Mouse (Mus musculus): Measurements from ENCODE around the gene Gm4763.
"Not testable (repeated sequence)": the region's sequence is repeated elsewhere in the genome, so short reads cannot be mapped to it uniquely, and the experiment has no call there.

The Gm4763 gene

GRCm38 (mm10) chr7:24726808-24727207 is at the start of gene Gm4763:
Gene Gm4763, minus strand, starts transcription at chr7:24726908.
- not testable (repeated sequence) for DNase-seq (ENCODE audit: low read depth, low spot score)

GRCm38 (mm10) chr7:24776145-24776544 is 49.4 kb upstream of the Gm4763 start:
- DNase-seq (ENCODE audit: low read depth, low spot score) = no peak

GRCm38 (mm10) chr7:24773942-24774535 is 47.3 kb upstream of the Gm4763 start:
- no peak for DNase-seq (ENCODE audit: low read depth, low spot score)

- no peak for DNase-seq (ENCODE audit: low read depth, low spot score)
These were observed 44.7 kb upstream of the Gm4763 start for GRCm38 (mm10) chr7:24771361-24771760.

GRCm38 (mm10) chr7:24762574-24762973 is 35.9 kb upstream of the Gm4763 start:
- no peak for DNase-seq (ENCODE audit: low read depth, low spot score)

GRCm38 (mm10) chr7:24761161-24761560 is 34.5 kb upstream of the Gm4763 start:
- DNase-seq (ENCODE audit: low read depth, low spot score) = no peak

- no peak for DNase-seq (ENCODE audit: low read depth, low spot score)
These were observed 33.5 kb upstream of the Gm4763 start, which contains the start of gene Cd177 for GRCm38 (mm10) chr7:24760211-24760610. Gene Cd177, minus strand, starts transcription at chr7:24760311.

GRCm38 (mm10) chr7:24758520-24758919 is 31.8 kb upstream of the Gm4763 start:
- no peak for DNase-seq (ENCODE audit: low read depth, low spot score)

GRCm38 (mm10) chr7:24753476-24753875 is 26.8 kb upstream of the Gm4763 start:
- no peak for DNase-seq (ENCODE audit: low read depth, low spot score)

GRCm38 (mm10) chr7:24751610-24752009 is 24.9 kb upstream of the Gm4763 start:
- DNase-seq (ENCODE audit: low read depth, low spot score) = no peak

GRCm38 (mm10) chr7:24750695-24751094 is 24.0 kb upstream of the Gm4763 start:
- DNase-seq (ENCODE audit: low read depth, low spot score) = no peak

- DNase-seq (ENCODE audit: low read depth, low spot score) = no peak
These were observed 9.4 kb upstream of the Gm4763 start for GRCm38 (mm10) chr7:24735970-24736670.

GRCm38 (mm10) chr7:24715039-24715438 is 11.7 kb downstream of the Gm4763 start:
- no peak for DNase-seq (ENCODE audit: low read depth, low spot score)

- DNase-seq (ENCODE audit: low read depth, low spot score) = no peak
These were observed 17.8 kb downstream of the Gm4763 start, which contains the start of gene BC049730 for GRCm38 (mm10) chr7:24708832-24709292. Gene BC049730, plus strand, starts transcription at chr7:24709242.

GRCm38 (mm10) chr7:24702841-24703240 is 23.9 kb downstream of the Gm4763 start:
- DNase-seq (ENCODE audit: low read depth, low spot score) = not testable (repeated sequence)

GRCm38 (mm10) chr7:24697891-24698290 is 28.8 kb downstream of the Gm4763 start:
- DNase-seq (ENCODE audit: low read depth, low spot score) = not testable (repeated sequence)

- DNase-seq (ENCODE audit: low read depth, low spot score) = not testable (repeated sequence)
These were observed 34.0 kb downstream of the Gm4763 start for GRCm38 (mm10) chr7:24692693-24693092.

GRCm38 (mm10) chr7:24687519-24687918 is 39.2 kb downstream of the Gm4763 start:
- not testable (repeated sequence) for DNase-seq (ENCODE audit: low read depth, low spot score)

- DNase-seq (ENCODE audit: low read depth, low spot score) = not testable (repeated sequence)
These were observed 42.6 kb downstream of the Gm4763 start for GRCm38 (mm10) chr7:24684121-24684520.

GRCm38 (mm10) chr7:24676575-24676974 is 50.1 kb downstream of the Gm4763 start, which contains the start of gene Tex101:
Gene Tex101, minus strand, starts transcription at chr7:24676675.
- no peak for DNase-seq (ENCODE audit: low read depth, low spot score)

GRCm38 (mm10) chr7:24671944-24672439 is 54.7 kb downstream of the Gm4763 start:
- no peak for DNase-seq (ENCODE audit: low read depth, low spot score)
